Mouse (Mus musculus) T-helper 2 cell (primary cell): ENCODE measurements around the gene Hic2.
"Not testable (repeated sequence)": the region's sequence is repeated elsewhere in the genome, so short reads cannot be mapped to it uniquely, and the experiment has no call there.

ENCODE experiments used
- in situ Hi-C: fragments of 300-600 bp; cut with MboI, MseI; formaldehyde crosslinking; loops from one replicate; pipeline ENCODE4 v1.15.1; 2025; ENCODE audit warnings: high pct_unique_total_duplicates

Hic2 gene

DNA sequence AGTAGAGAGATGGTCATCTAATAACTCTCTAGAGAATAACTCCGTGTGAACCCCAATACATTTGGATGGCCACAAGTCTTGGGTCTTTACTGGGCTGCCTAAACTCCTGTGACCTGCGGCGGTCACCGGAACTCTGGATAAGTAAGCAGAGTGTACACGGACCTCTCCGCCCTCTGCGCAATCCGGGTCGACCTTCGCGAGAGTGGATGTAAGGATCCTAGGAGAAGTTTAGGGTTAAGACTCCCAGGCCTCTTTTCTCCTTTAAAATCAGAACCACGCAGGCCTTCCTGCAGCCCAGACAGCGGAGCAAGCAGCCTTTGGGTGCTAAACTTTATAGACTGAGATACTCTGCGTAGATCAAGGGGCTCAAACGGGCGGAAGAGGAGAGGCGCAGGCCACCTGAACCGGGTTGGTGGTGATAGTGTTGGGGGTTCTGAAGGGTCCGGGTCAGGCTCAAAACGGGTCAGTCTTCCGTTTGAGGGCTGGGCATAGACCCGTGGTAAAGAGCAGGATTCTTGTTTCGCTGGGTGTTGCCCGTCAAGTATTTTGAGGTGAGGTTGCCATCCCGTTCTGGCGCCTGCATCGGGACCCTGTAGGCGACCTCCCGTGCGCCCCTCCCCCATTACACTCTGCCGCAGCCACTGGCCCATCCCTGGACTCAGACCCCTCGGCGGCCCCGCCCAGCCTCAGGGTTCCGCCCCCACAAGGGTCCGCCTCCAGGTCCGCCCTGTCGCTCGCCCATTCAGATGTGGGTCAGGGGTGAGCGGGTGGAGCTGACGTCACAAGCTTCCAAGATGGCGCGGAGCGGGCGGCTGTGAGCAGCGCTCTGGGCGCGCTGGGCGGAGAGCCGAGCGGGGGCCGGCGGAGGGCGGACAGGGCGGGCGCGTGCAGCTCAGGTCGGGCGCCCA is at the start of gene Hic2:
Gene Hic2 (plus strand): TSS at position 779 of the 908 bp plus-strand sequence.
- in situ Hi-C loops, result no loop called here

DNA sequence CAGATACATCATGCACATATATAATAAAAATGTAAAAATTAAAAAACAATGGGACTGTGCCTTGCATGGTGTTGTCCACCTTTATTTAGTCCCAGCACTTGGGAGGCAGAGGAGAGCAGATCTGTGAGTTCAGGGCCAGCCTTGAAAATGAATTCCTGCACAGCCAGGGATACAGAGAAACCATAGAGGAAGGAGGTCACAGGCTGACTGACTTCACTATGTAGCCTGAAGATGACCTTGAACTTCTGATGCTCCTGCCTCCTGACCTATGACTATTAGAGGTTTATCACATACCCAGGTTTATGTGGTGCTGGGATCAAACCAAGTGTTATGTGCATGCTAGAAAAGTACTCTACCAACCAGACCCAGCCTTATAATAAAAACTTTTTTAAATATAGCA is 47.9 kb upstream of the Hic2 start:
- in situ Hi-C loops, result no loop called here

DNA sequence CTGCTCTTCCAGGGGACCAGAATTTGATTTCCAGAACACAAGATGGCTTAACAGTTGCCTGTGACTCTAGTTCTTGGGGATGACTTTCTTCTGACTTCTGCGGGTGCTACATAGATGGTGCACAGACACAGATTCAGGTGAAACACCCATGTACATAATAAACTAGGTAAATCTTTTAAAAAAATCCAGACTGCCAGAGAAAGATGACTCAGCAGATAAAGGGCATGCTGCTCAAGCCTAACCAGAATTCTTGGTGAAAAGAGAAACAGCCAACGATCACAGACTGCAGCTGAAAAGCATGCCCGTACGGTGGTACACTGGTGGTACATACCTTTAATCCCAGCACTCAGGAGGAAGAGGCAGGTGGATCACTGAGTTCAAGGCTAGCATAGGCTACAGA is 39.5 kb upstream of the Hic2 start:
- in situ Hi-C loops, result no loop called here

DNA sequence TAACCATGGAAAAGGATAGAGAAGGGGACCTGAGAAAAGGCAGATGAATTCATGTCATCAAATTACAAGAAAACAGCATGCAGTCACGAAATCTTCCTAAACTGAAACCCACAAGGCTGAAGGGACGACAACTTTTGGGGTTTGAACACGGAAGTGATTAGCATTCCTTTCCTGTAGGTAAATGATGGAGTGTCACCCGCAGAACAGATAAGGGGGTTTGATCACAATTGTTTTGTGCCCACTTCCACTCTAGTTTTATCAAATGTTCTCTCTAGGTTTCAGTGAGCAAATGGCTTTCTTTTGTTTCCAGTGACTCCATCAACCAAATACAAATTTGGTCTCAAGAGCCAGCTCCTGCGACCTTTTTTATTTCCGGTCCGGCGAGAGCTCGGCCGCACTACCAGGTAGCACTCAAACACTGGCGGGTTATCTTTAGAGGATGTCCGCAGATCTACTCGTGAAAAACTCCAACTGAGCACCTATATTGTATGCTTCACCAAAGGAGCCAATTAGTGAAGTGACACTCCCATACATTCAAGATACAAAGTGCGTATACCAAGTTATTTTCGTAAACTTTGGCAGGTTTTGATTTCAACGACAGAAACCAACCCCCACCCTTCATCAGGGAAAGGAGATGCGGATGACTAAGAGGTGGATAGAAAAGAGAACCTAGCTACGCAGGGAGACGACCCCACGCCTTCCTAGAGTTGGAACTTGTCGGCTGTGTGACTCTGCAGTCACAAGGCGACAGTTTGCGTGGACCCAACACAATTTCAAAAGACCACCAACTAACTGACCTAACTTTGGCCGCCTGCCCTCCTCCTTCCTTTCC is 33.0 kb upstream of the Hic2 start:
- in situ Hi-C loops, result loop anchor here (5.0 kb wide), 1 partner anchor 68 kb away; the partner anchor contains the start of gene Sdf2l1

DNA sequence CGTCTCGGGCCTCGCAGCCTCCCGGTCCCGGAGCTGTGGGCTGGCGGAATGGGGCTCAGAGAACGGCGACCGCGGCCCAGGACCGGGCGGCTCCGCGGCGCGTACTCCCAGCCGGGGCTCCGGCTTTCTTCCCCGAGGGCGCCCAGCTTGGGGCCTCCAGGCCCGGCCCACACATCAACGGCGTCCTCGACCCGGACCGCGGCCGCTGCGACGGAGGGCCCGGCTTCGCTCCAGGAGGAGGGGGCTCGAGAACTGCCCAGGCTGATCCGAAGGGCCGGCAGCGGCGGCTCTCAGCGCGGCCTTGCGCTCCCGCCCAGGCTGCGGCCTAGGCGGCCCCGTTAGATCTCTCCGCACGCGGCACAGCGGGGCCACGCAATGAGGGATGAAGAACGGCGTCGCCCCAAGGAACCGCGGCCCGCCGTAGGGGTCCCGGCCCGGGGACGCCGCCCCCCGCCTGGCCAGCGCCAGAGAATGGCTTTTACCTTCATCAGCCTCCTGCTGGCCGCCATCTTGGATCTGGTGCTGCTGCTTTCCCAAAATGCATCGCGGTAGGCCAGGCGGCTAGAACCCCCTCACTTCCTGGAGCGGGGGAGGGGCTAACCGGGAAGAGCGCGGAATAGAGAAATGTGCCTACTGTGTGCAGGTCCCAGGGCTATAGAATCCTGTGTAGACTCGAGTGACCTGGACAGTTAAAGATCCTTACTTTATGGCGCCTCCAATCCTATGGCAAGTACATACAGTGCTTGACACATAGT is 32.2 kb upstream of the Hic2 start:
- in situ Hi-C loops, result loop anchor here (5.0 kb wide), 1 partner anchor 69 kb away; the partner anchor contains the start of gene Sdf2l1

DNA sequence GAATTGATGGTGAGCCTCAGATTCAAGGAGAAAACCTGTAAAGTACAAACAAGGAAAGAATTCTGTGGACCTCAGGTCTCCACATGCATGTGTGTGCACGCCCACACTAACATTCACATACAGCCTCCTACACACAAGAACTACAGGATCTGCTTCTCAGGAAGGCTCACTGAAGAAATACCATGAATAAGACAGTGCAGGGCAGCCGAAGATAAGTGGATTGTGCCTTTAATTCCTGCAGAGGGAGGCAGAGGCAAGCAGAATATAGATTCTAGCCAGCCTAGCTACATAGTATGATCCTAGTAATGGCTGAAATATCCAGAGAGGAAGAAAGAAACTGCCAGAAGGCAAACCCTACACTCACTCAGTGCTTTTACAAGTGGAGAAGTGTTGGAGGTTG is 31.4 kb upstream of the Hic2 start:
- in situ Hi-C loops, result loop anchor here (5.0 kb wide), 1 partner anchor 70 kb away; the partner anchor contains the start of gene Sdf2l1

DNA sequence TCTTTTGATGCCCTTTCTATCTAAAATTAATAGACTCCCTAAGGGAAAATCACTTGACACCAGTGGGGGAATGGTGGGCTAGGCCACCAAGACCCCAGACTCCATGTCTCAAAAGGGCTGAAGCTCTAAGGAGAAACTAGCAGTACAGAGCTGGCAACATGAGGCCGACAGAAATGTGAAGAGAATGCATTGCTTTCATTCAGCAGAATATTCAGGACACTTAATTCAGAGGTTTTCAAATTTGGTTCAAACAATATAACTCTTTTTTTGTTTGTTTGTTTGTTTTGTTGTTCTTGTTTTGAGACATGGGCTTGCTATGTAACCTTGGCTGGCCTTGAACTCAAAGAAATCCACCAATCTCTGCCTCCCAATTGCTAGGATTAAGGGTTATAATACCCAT is 30.8 kb upstream of the Hic2 start, which contains the start of gene Ube2l3:
Gene Ube2l3 (minus strand): TSS at position 101 of the 400 bp plus-strand sequence.
- in situ Hi-C loops, result loop anchor here (5.0 kb wide), 1 partner anchor 70 kb away; the partner anchor contains the start of gene Sdf2l1

DNA sequence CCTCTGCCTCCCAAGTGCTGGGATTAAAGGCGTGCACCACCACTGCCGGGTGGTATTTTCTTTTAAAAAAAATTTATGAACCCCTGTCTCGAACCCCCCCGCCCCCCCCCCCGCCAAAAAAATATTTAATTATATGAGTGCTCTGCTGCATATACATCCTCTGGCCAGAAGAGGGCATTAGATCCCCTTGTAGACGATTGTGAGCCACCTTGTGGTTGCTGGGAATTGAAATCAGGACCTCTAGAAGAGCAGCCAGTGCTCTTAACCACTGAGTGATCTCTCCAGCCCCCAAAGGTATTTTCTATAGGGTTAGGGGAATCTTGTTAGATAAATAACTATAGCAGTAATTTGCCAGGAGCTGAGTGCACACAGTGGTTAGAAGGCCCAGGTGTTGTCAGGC is 28.4 kb upstream of the Hic2 start:
- in situ Hi-C loops, result loop anchor here (5.0 kb wide), 2 partner anchors 67 to 73 kb away; partner anchors contain the start of gene Sdf2l1

DNA sequence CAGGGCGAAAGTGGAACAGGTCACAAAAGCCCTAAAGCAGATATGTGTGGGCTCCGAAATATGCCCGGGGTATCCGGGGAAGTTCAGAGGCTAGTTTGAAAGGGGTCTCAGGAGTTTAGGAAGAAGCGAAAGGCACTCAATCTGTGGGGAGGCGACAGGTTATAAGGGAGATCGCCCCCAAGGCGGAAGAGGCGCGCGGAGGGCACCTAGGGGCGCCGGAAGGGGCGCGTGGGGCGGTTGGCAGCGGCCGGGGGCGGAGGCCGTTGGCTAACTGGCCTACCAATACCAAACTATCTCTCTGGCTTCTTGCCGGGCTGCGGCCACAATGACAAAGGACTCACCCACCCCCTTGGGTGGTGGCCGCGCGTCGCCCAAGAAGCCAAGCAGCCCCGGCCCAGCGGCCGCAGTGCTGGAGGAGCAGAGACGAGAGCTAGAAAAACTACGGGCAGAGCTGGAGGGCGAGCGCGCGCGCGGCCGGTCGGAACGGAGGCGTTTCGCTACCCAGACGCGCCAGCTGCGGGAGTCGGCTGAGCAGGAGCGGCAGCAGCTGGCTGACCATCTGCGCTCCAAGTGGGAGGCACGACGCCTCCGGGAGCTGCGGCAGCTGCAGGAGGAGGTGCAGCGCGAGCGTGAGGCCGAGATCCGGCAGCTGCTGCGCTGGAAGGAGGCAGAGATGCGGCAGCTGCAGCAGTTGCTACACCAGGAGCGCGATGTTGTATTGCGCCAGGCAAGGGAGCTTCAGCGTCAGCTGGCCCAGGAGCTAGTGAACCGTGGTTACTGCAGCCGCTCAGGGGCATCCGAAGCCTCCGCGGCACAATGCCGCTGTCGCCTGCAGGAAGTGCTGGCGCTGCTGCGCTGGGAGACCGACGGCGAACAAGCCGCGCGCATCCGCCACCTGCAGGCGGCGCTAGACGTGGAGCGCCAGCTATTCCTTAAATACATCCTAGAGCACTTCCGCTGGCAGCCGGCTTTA is 24.7 kb upstream of the Hic2 start, which contains the start of gene Rimbp3:
Gene Rimbp3 (plus strand): TSS at position 215 of the 973 bp plus-strand sequence.
- in situ Hi-C loops, result loop anchor here (5.0 kb wide), 1 partner anchor 64 kb away; no protein-coding TSS in a partner anchor

DNA sequence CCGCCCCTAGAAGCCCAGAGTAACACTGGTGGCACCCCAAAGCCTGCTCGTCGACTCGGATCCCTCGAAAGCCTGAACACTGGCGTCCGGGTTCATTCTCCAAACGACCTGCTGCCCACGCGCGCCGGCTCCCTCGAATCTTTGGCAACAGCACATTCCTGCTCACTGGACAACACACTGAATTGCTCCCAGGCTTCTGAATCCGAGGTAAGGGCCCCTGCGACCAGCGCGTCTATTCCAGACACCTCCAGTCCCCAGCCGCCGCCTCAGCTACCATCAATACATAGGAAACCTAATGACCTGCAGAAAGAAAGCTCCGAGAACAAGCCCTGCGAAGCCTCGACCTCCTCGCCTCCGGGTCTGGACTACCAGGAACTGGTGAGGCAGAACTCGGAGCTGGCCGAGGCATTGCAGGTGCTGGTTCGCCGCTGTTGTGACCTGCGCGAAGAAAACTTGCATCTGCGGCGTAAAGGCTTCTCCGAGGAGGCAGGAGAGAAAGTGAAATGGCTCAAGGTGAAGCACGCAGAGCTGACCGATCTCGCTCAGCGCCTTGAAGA is 23.9 kb upstream of the Hic2 start:
- in situ Hi-C loops, result loop anchor here (5.0 kb wide), 1 partner anchor 63 kb away; no protein-coding TSS in a partner anchor

DNA sequence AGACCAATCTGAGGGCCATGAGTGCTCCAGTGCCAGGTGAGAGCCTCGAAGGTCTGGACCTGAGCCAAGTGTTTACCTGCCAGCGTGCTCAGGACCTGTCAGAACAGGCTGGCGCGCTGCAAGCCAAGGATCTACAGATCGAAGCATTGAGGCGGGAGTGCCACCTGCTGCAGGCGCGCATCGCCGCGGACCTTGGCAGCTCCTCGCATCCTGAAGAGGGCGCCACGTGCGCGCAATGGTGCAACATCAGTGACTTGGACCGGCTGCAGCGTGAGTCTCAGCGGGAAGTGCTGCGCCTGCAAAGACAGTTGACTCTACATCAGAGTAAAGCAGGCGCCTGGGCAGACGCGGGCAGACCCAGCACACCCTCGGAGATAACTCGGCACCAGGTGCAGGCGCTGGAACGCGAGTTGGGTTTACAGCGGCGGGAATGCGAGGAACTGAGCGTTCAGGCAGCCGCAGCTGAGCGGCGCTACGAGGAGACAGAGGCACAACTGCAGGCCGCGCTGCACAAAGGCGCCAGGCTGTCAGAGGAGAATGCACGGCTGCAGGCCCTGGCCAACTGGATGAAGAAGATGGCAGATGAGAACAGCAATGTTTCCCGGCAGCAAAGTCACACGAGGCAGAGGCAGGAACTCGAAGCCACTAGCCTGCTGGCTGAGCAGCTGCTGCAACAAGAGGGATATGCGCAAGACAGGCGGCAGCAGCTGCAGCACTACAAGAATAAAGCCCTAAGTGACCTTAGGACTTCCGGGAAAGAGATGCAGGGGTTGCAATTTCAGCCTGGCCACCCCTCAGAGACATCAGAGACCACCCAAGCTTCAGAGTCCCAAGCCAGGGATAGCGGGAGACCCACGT is 23.2 kb upstream of the Hic2 start:
- in situ Hi-C loops, result loop anchor here (5.0 kb wide), 1 partner anchor 62 kb away; no protein-coding TSS in a partner anchor

DNA sequence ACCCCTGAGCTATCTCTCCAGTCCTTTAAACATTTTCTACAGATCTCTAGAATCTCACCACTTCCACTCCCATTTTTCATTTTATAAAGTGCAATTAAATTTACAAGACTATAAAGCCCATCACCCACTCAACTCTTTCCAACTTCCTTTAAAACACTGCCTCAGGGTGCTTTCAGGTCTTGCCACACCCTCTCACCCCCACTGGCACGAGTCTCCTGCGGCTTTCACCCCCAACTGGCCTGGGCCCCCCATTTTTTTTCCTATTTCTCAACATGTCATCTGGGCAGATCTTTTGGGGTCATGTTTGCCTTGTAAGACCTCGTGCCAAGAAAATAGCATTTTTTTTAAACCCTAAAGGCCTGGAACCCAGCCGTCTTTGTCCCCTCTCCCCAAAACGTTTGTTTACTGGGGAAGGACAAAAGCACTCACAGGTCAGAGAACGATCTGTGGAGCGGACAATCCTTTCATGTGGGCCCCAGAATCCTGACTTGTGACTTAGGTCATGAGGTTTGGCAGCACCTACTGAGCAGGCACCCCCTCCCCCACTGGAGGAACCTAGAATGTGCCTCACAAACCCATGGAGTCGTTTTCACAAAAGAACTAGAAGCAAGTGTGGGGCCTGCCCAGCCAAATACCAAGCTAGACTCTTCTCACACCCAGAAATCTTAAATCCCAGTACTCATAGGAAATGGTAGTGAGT is 16.3 kb upstream of the Hic2 start:
- in situ Hi-C loops, result no loop called here

DNA sequence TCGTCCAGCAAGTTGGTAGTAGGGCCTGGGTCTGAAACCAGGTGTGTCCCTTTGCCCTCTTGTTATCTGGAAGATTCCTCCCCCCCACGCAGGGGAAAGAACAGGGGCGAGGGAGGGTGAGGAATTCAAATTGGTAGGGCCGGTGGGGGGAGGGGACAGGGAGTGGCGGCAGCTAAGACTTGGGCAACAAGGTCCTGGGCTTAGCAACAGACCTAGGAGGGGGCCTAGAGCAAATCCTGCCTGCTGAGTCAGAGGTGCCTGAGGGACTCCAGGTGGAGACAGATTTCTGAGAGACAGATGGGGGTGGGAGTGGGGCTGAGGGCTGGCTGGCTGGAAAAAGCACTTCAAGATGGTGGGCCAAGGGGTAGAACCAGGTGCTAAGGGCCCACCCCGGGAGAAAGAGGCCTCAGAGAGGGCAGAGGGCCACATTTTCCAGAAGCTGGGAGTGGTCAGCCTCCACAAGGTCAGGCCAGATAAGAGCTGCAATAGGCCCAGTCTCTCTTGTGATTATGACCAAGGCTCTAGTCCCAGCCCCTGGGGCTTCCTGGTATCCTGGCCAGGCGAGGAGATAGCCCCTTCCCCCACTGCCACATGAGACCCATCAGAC is 13.1 kb upstream of the Hic2 start:
- in situ Hi-C loops, result no loop called here

DNA sequence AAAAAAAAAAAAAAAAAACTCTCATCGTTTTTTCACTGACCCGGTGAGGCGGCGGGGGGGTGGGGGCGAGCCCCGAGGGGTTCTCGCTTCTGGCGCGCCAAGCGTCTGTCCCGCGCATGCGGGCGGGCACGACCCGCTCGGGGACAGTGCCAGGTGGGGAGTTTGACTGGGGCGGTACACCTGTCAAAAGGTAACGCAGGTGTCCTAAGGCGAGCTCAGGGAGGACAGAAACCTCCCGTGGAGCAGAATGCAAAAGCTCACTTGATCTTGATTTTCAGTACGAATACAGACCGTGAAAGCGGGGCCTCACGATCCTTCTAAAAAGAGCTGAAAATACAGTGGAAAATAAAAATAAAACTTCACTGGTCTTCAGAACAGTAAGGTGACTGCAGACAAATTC is 11.2 kb upstream of the Hic2 start:
- in situ Hi-C loops, result no loop called here

DNA sequence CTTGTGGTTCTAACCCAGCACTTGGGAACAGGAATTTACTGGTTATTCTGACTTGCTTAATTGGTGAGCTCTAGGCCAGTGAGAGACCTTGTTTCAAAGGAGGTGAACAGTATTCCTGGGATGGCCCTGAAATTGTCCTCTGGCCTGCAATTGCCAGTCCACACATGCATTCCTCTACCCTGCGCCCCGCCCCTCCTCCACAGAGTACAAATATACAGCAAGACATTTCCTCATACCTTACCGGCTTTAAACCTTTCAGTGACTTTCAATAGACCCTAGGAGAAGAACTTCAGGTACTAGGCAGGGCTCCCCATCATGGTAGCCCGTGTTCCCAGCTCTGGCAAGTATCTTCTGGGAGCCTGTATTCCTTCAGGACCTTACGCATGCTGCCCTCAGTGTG is 7.8 kb upstream of the Hic2 start:
- in situ Hi-C loops, result no loop called here

DNA sequence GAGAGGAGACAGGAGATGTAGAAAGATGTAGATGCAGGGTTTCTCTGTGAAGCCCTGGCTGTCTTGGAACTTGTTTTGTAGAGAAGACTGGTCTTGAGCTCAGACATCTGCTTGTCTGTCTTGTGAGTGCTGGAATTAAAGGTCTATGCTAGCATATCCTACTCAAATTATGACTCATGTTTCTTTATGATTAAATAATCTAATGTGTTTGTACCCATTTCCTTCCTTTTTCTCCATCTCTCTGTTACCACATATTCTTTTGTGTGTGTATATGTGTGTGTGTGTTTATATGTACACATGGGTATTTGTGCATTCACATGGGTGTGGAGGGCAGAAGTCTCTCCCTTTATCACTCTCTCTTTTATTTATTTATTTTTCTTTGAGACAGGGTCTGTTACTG is 6.9 kb upstream of the Hic2 start:
- in situ Hi-C loops, result no loop called here

DNA sequence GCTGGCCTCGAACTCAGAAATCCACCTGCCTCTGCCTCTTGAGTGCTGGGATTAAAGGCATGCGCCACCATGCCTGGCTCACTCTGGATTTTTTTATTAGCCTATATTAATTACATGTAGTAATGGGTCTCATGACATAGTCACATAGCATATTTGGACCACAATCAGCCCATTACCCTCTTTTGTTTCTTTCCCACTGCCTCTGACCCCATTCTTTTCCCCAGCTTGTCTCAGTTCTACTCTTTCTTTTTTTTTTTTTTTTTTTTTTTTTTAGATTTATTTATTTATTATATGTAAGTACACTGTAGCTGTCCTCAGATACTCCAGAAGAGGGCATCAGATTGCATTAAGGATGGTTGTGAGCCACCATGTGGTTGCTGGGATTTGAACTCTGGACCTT is 1.8 kb upstream of the Hic2 start:
- in situ Hi-C loops, result not testable (repeated sequence)
